Mouse (Mus musculus): ENCODE measurements around the gene Mcat.

Gene Mcat

DNA sequence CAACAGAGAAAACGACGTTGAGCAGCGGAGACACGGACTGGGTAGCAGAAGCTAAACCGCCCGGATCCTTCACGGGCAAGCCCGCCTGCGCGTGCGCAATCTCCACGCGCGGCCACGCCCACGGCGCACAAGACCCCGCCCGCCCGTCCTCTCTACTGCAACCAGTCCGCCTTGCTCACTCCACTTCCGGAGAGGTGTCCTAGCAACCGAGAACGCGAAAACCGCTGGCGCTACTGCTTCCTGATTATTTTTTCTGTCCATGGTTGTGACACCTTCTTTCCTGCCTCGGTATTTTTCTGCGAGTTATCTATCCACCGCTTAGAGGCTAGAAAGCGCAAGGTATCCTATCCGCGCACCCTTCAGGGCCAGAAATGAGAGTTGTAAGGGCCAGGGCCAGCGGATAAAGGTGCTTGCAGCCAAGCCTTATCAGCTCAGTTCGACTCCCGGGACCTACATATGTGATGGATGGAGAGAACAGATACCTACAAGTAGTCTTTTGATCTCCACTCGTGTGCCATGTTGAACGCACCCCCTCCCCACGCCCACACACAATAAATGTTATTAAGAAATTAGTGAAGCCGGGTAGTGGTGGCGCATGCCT is 52.7 kb downstream of the Mcat start, which contains the start of gene Ttll1:
Ttll1 (minus strand) TSS at position 89 of the 601 bp plus-strand sequence.
- in situ Hi-C loops (cut with MboI, MseI): loop anchor here (25.0 kb wide), 1 partner anchor 1149 kb away; the partner anchor contains the start of gene Ndufa6

GRCm38 (mm10) chr15:83509950-83510804 is 53.4 kb downstream of the Mcat start:
- in situ Hi-C loops (cut with MboI, MseI): loop anchor here (25.0 kb wide), 1 partner anchor 1148 kb away; the partner anchor contains the start of gene Ndufa6

GRCm38 (mm10) chr15:83501483-83501882 is 62.1 kb downstream of the Mcat start:
- in situ Hi-C loops (cut with MboI, MseI): loop anchor here (25.0 kb wide), 1 partner anchor 1139 kb away; the partner anchor contains the start of gene Ndufa6

DNA sequence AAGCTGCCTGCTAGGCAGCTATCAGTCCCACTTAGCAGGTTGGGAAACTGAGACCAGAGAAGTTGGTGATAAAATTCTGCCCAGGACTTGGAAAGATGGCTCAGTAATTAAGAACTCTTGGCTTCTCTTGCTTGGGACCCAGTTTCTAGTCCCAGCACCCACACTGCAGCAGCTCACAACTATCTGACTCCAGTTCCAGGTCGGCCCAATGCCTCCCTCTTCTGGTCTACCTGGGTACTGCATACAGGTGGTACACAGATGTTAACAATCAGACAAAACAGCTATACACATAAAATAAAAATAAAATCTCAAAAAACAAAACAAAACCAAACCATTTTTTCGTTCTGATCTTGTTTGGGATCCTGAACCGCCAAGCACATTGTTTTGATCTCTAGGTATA is 63.2 kb downstream of the Mcat start:
- in situ Hi-C loops (cut with MboI, MseI): loop anchor here (25.0 kb wide), 1 partner anchor 1138 kb away; the partner anchor contains the start of gene Ndufa6

GRCm38 (mm10) chr15:83499211-83499755 is 64.3 kb downstream of the Mcat start:
- in situ Hi-C loops (cut with MboI, MseI): no loop called here

- in situ Hi-C loops (cut with MboI, MseI): no loop called here
These were observed 66.3 kb downstream of the Mcat start for GRCm38 (mm10) chr15:83497299-83497698.
